Mouse (Mus musculus): Measurements from ENCODE around the gene Zyx. TPM values are rescaled to one million over a fixed set of nuclear protein-coding genes. Genes with fewer than 3 reads are reported as not detected.

Zyx gene
- polyA plus RNA-seq, 2 experiments: 152 to 176 TPM

DNA sequence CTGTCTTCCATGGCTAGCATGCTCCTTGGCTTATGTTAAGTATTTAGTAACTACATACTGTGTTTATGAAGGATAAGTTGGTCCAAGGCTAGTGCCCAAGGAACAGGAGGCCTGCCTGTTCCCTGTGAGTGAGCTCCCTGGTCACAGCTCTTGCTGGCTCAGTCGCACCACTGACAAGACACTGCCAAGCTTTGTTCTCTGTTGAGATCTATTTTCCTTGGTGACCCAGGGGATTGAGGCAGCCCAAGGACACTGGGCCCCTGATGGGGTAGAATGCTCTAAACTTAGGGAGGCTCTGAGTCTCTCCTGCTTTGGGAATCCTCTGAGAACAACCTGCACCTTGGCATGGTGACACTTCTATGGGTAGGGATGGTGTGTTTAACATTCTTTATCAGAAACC lies 12.6 kb downstream of the Zyx start:
- Histone ChIP-seq H3K27me3 (ENCODE audit: control insufficient read depth, insufficient read depth, low read length) (no peaks in the 10 kb centered on the region), H3K9ac (ENCODE audit: low read depth, low read length, severe bottlenecking) (no peak overlapping the region), H3K4me3 (replicated peaks; ENCODE audit: low read length) (no peak overlapping the region), H3K4me1 (ENCODE audit: control insufficient read depth, insufficient read depth, low read length) (no peaks in the 10 kb centered on the region), H3K4me2 (replicated peaks; ENCODE audit: low read depth, low read length, severe bottlenecking) (no peak overlapping the region), H3K9me3 (ENCODE audit: control insufficient read depth, low read length) (no peaks in the 10 kb centered on the region), H3K36me3 (ENCODE audit: control insufficient read depth, insufficient read depth, low read length) (peaks cover 42% of the 10 kb centered on the region), H3K27ac (replicated peaks; ENCODE audit: low read depth, low read length) (no peak overlapping the region)
- DNase-seq (ENCODE audit: low spot score) (no peak), ATAC-seq (ENCODE audit: low FRiP score, low read depth) (no peak)
- TF ChIP-seq POLR2A (IDR thresholded peaks at IDR 0.05; ENCODE audit: borderline replicate concordance, extremely low read depth, insufficient read depth, insufficient read length): no peak
- WGBS: 73% methylated on average over 1 of the region's 1 CpGs

DNA sequence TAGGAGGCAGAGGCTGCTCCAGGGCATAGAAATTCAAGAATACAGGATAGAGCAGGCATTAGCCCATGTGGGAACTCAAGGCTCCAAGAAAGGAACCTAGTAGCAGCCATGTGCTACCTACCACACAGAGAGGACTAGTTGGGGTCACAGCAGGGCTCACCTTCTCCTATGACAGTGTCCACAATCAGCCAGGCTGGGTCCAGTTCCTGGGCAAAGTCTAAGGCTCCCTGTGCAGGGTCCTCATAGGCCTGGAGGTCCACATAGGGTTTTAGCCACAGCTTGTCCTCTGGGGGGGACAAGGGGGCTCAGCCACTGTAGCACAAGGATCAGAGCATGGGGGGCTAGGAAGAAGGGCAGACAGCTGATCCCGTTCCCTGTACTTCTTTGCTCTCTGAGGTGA lies 13.1 kb downstream of the Zyx start:
- Histone ChIP-seq H3K9ac (ENCODE audit: low read depth, low read length, severe bottlenecking) (no peak overlapping the region), H3K4me3 (replicated peaks; ENCODE audit: low read length) (no peak overlapping the region), H3K27ac (replicated peaks; ENCODE audit: low read depth, low read length) (no peak overlapping the region), H3K9me3 (ENCODE audit: control insufficient read depth, low read length) (no peaks in the 10 kb centered on the region), H3K27me3 (ENCODE audit: control insufficient read depth, insufficient read depth, low read length) (no peaks in the 10 kb centered on the region), H3K36me3 (ENCODE audit: control insufficient read depth, insufficient read depth, low read length) (peaks cover 38% of the 10 kb centered on the region), H3K4me1 (ENCODE audit: control insufficient read depth, insufficient read depth, low read length) (no peaks in the 10 kb centered on the region), H3K4me2 (replicated peaks; ENCODE audit: low read depth, low read length, severe bottlenecking) (no peak overlapping the region)
- no peak for DNase-seq (ENCODE audit: low spot score)
- WGBS: 53% methylated on average over 1 of the region's 1 CpGs
- no peak for TF ChIP-seq POLR2A (IDR thresholded peaks at IDR 0.05; ENCODE audit: borderline replicate concordance, extremely low read depth, insufficient read depth, insufficient read length)
- ATAC-seq (ENCODE audit: low FRiP score, low read depth): no peak

DNA sequence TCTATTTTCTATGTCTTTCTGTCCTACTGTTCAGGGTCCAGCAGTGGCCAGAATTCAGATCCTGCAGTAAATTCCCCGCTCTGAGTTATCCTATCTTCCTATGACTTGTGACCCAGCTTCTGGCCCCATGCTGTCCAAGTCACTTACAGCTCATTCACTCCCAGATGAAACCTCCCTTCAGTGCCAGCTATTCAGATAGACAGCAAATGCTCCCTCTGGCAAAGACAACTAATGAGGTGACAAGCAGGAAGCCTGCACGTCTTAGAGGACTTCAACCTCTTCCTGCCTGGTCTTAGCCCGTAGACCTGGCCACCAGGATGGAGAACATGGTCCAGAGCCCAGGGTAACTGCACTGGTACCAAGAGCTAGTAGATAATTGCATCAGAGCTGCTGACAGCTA lies 13.5 kb downstream of the Zyx start:
- ATAC-seq (ENCODE audit: low FRiP score, low read depth) (no peak), DNase-seq (ENCODE audit: low spot score) (no peak)
- Histone ChIP-seq H3K4me3 (replicated peaks; ENCODE audit: low read length) (no peak overlapping the region), H3K36me3 (ENCODE audit: control insufficient read depth, insufficient read depth, low read length) (peaks cover 33% of the 10 kb centered on the region), H3K9ac (ENCODE audit: low read depth, low read length, severe bottlenecking) (no peak overlapping the region), H3K4me2 (replicated peaks; ENCODE audit: low read depth, low read length, severe bottlenecking) (no peak overlapping the region), H3K4me1 (ENCODE audit: control insufficient read depth, insufficient read depth, low read length) (no peaks in the 10 kb centered on the region), H3K27me3 (ENCODE audit: control insufficient read depth, insufficient read depth, low read length) (no peaks in the 10 kb centered on the region), H3K9me3 (ENCODE audit: control insufficient read depth, low read length) (no peaks in the 10 kb centered on the region), H3K27ac (replicated peaks; ENCODE audit: low read depth, low read length) (no peak overlapping the region)
- 52% methylated on average over 3 of the region's 3 CpGs for WGBS
- TF ChIP-seq POLR2A (IDR thresholded peaks at IDR 0.05; ENCODE audit: borderline replicate concordance, extremely low read depth, insufficient read depth, insufficient read length): no peak

DNA sequence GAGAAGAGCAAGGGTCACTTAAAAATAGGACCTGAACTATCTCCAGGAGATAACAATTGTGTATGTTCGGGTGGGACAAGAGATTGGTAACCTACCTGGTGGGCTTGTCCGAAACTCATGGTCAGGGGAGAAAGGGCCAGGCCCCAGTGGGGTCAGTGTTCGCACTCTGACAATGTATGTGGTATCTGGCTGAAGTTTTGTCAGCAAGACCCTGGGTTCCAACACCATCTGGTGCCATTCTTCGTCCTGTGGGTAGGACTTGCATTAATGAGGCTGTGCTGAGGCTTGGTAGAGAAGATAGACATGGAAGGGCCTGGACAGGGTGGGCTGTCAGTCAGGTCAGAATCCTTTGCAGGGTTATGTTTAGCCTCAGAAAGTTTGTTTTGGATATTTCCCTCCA lies 14.6 kb downstream of the Zyx start:
- Histone ChIP-seq H3K36me3 (ENCODE audit: control insufficient read depth, insufficient read depth, low read length) (peaks cover 22% of the 10 kb centered on the region), H3K27me3 (ENCODE audit: control insufficient read depth, insufficient read depth, low read length) (no peaks in the 10 kb centered on the region), H3K4me3 (replicated peaks; ENCODE audit: low read length) (no peak overlapping the region), H3K9ac (ENCODE audit: low read depth, low read length, severe bottlenecking) (no peak overlapping the region), H3K4me2 (replicated peaks; ENCODE audit: low read depth, low read length, severe bottlenecking) (no peak overlapping the region), H3K27ac (replicated peaks; ENCODE audit: low read depth, low read length) (no peak overlapping the region), H3K9me3 (ENCODE audit: control insufficient read depth, low read length) (no peaks in the 10 kb centered on the region), H3K4me1 (ENCODE audit: control insufficient read depth, insufficient read depth, low read length) (no peaks in the 10 kb centered on the region)
- ATAC-seq (ENCODE audit: low FRiP score, low read depth) (no peak), DNase-seq (ENCODE audit: low spot score) (no peak)
- whole genome bisulfite sequencing: 90% methylated on average over 4 of the region's 4 CpGs
- TF ChIP-seq POLR2A (IDR thresholded peaks at IDR 0.05; ENCODE audit: borderline replicate concordance, extremely low read depth, insufficient read depth, insufficient read length): no peak

DNA sequence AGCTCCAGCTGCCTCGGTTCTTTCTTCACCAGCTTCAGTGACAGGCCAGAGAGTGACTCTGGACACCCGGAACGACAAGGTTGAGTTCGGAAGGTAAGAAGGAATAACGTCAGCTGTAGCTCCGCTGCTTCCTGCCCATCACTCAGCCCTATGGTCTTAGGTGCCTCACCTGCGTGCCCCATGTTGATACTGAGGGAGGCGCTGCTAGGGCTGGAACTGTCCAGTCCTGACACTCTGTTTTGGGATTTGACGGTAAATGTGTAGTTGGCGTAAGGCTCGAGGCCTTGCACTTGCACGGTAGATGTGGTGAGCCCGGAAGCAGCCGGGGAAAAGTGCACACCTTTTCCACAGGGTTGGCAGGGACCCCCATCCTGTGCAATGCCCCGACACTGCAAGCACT lies 15.2 kb downstream of the Zyx start:
- WGBS: 91% methylated on average over 15 of the region's 15 CpGs
- TF ChIP-seq POLR2A (IDR thresholded peaks at IDR 0.05; ENCODE audit: borderline replicate concordance, extremely low read depth, insufficient read depth, insufficient read length): no peak
- ATAC-seq (ENCODE audit: low FRiP score, low read depth) (no peak), DNase-seq (ENCODE audit: low spot score) (no peak)
- Histone ChIP-seq H3K4me3 (replicated peaks; ENCODE audit: low read length) (no peak overlapping the region), H3K4me2 (replicated peaks; ENCODE audit: low read depth, low read length, severe bottlenecking) (no peak overlapping the region), H3K27me3 (ENCODE audit: control insufficient read depth, insufficient read depth, low read length) (no peaks in the 10 kb centered on the region), H3K27ac (replicated peaks; ENCODE audit: low read depth, low read length) (no peak overlapping the region), H3K4me1 (ENCODE audit: control insufficient read depth, insufficient read depth, low read length) (no peaks in the 10 kb centered on the region), H3K36me3 (ENCODE audit: control insufficient read depth, insufficient read depth, low read length) (peaks cover 16% of the 10 kb centered on the region), H3K9ac (ENCODE audit: low read depth, low read length, severe bottlenecking) (no peak overlapping the region), H3K9me3 (ENCODE audit: control insufficient read depth, low read length) (no peaks in the 10 kb centered on the region)

DNA sequence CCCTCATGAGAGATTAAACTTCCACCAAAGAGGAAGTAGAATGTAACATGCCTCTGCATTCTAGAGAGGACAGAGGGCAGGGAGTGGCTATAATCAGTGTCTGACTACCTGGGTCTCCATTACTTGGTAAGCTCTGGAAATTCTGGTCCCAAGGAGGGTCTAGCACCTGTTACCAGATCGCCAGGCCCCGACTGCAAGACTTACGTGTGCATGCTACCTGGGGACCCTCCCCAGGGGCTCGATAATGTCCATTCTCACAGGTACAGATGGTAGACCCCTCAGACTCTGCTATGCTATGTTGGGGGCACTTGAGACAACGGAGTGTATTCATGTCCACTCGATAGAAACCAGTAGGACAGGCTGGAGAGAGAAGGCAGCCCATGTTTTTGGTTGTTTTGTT lies 15.8 kb downstream of the Zyx start:
- Histone ChIP-seq H3K4me3 (replicated peaks; ENCODE audit: low read length) (no peak overlapping the region), H3K9me3 (ENCODE audit: control insufficient read depth, low read length) (no peaks in the 10 kb centered on the region), H3K36me3 (ENCODE audit: control insufficient read depth, insufficient read depth, low read length) (peaks cover 12% of the 10 kb centered on the region), H3K27ac (replicated peaks; ENCODE audit: low read depth, low read length) (no peak overlapping the region), H3K9ac (ENCODE audit: low read depth, low read length, severe bottlenecking) (no peak overlapping the region), H3K4me2 (replicated peaks; ENCODE audit: low read depth, low read length, severe bottlenecking) (no peak overlapping the region), H3K27me3 (ENCODE audit: control insufficient read depth, insufficient read depth, low read length) (no peaks in the 10 kb centered on the region), H3K4me1 (ENCODE audit: control insufficient read depth, insufficient read depth, low read length) (no peaks in the 10 kb centered on the region)
- no peak for TF ChIP-seq POLR2A (IDR thresholded peaks at IDR 0.05; ENCODE audit: borderline replicate concordance, extremely low read depth, insufficient read depth, insufficient read length)
- ATAC-seq (ENCODE audit: low FRiP score, low read depth) (no peak), DNase-seq (ENCODE audit: low spot score) (no peak)
- 83% methylated on average over 6 of the region's 6 CpGs for WGBS
